8 mouse cellular contexts compared by ENCODE assay signal in genomic region chr8:94186542-94186941, GRCm38 (mm10). TPM values are rescaled to one million over a fixed set of nuclear protein-coding genes. Genes with fewer than 3 reads are reported as not detected.
DNase-seq lines count a peak whose midpoint lies in the region; ATAC-seq and TF ChIP-seq lines count a peak whose summit lies in the region.

No protein-coding gene starts in this region.

- H3K4me3 ChIP-seq in forebrain, embryonic 13.5 days = no peak overlapping the region
- H3K4me3 ChIP-seq in hindbrain, embryonic 11.5 days (ENCODE audit: low read depth, low read length) = no peak overlapping the region
- 0 out of 2 replicates have a peak overlapping the region, but pooled peaks have one; percentile 8 for H3K4me3 ChIP-seq in limb, embryonic 14.5 days (replicated peaks; ENCODE audit: low read length)
- no peak overlapping the region for H3K4me3 ChIP-seq in midbrain, embryonic 14.5 days (replicated peaks; ENCODE audit: low read depth, low read length)
- H3K4me3 ChIP-seq in stomach, embryonic 16.5 days (replicated peaks; ENCODE audit: low read length) = 0 out of 2 replicates have a peak overlapping the region, but pooled peaks have one; percentile 12

- no peaks in the 10 kb centered on the region for H3K9me3 ChIP-seq in forebrain, embryonic 13.5 days (replicated peaks)
- H3K9me3 ChIP-seq in hindbrain, embryonic 11.5 days (ENCODE audit: control insufficient read depth, low read length) = no peaks in the 10 kb centered on the region
- H3K9me3 ChIP-seq in limb, embryonic 14.5 days (ENCODE audit: control insufficient read depth, low read length) = no peaks in the 10 kb centered on the region
- no peaks in the 10 kb centered on the region for H3K9me3 ChIP-seq in midbrain, embryonic 14.5 days (ENCODE audit: control insufficient read depth, low read length)
- no peaks in the 10 kb centered on the region for H3K9me3 ChIP-seq in stomach, embryonic 16.5 days (replicated peaks; ENCODE audit: control insufficient read depth, low read length)

- 3% methylated on average over 17 of the region's 17 CpGs for WGBS in forebrain, embryonic 13.5 days
- 7% methylated on average over 17 of the region's 17 CpGs for WGBS in hindbrain, embryonic 11.5 days
- WGBS in limb, embryonic 14.5 days = 1% methylated on average over 15 of the region's 17 CpGs
- 6% methylated on average over 17 of the region's 17 CpGs for WGBS in midbrain, embryonic 14.5 days
- WGBS in stomach, embryonic 16.5 days = 5% methylated on average over 17 of the region's 17 CpGs

- peak; percentile 86 for DNase-seq in MN1 (ENCODE audit: low spot score)
- DNase-seq in hindbrain, embryonic 11.5 days (ENCODE audit: low spot score) = peak; percentile 68
- DNase-seq in limb, embryonic 14.5 days (ENCODE audit: low spot score) = peak; percentile 66
- DNase-seq in midbrain, embryonic 14.5 days = peak; percentile 75
- no peak for DNase-seq in layer of hippocampus, adult 9-11 months

- peak overlapping the region; percentile 41 for H3K4me2 ChIP-seq in forebrain, embryonic 13.5 days
- 0 out of 2 replicates have a peak overlapping the region, but pooled peaks have one; percentile 5 for H3K4me2 ChIP-seq in hindbrain, embryonic 11.5 days (replicated peaks; ENCODE audit: low read depth, low read length)
- H3K4me2 ChIP-seq in limb, embryonic 14.5 days (replicated peaks; ENCODE audit: low read depth, low read length, severe bottlenecking) = peak overlapping the region; percentile 25
- H3K4me2 ChIP-seq in midbrain, embryonic 14.5 days (ENCODE audit: low read length) = peak overlapping the region; percentile 35
- H3K4me2 ChIP-seq in stomach, embryonic 16.5 days (ENCODE audit: low read depth, low read length) = peak overlapping the region; percentile 42

- H3K27me3 ChIP-seq in forebrain, embryonic 13.5 days = peaks cover 60% of the 10 kb centered on the region
- H3K27me3 ChIP-seq in hindbrain, embryonic 11.5 days (ENCODE audit: control insufficient read depth, insufficient read depth, low read length) = peaks cover 57% of the 10 kb centered on the region
- peaks cover 47% of the 10 kb centered on the region for H3K27me3 ChIP-seq in limb, embryonic 14.5 days (ENCODE audit: control insufficient read depth, insufficient read depth, low read length)
- H3K27me3 ChIP-seq in midbrain, embryonic 14.5 days (ENCODE audit: control insufficient read depth, insufficient read depth, low read length) = peaks cover 53% of the 10 kb centered on the region
- no peaks in the 10 kb centered on the region; the same call in 1 of the 2 replicates for H3K27me3 ChIP-seq in stomach, embryonic 16.5 days (ENCODE audit: control insufficient read depth, insufficient read depth, low read length)

- no peak for TF ChIP-seq POLR2A in limb, embryonic 14.5 days (IDR thresholded peaks at IDR 0.05; ENCODE audit: borderline replicate concordance, extremely low read depth, insufficient read depth, insufficient read length)

- peak overlapping the region; percentile 21; the same call in 1 of the 2 replicates for H3K9ac ChIP-seq in forebrain, embryonic 13.5 days
- no peak overlapping the region for H3K9ac ChIP-seq in hindbrain, embryonic 11.5 days (ENCODE audit: low read depth, low read length)
- H3K9ac ChIP-seq in limb, embryonic 14.5 days (ENCODE audit: low read depth, low read length, severe bottlenecking) = no peak overlapping the region
- H3K9ac ChIP-seq in midbrain, embryonic 14.5 days (replicated peaks; ENCODE audit: low read length) = no peak overlapping the region
- H3K9ac ChIP-seq in stomach, embryonic 16.5 days (ENCODE audit: low read length) = peak overlapping the region; percentile 51

- peak; percentile 90 for ATAC-seq in cerebellum, adult (ENCODE audit: insufficient number of reproducible peaks, low FRiP score, low TSS enrichment)
- ATAC-seq in forebrain, embryonic 13.5 days = peak; percentile 39; the same call in 1 of the 2 replicates
- ATAC-seq in hindbrain, embryonic 11.5 days (ENCODE audit: low FRiP score) = peak; percentile 44
- peak; percentile 69 for ATAC-seq in limb, embryonic 14.5 days (ENCODE audit: low FRiP score, low read depth)
- 0 out of 2 replicates have a peak, but pooled peaks have one; percentile 34 for ATAC-seq in midbrain, embryonic 14.5 days (ENCODE audit: low FRiP score, low TSS enrichment)
- ATAC-seq in stomach, embryonic 16.5 days (ENCODE audit: insufficient read depth, low FRiP score) = peak; percentile 78

- no peak overlapping the region for H3K27ac ChIP-seq in forebrain, embryonic 13.5 days
- no peak overlapping the region for H3K27ac ChIP-seq in hindbrain, embryonic 11.5 days (ENCODE audit: low read depth, low read length)
- no peak overlapping the region for H3K27ac ChIP-seq in limb, embryonic 14.5 days (replicated peaks; ENCODE audit: low read depth, low read length)
- H3K27ac ChIP-seq in midbrain, embryonic 14.5 days (replicated peaks; ENCODE audit: low read depth, low read length) = no peak overlapping the region
- peak overlapping the region; percentile 80 for H3K27ac ChIP-seq in stomach, embryonic 16.5 days (ENCODE audit: low read length)

- H3K4me1 ChIP-seq in forebrain, embryonic 13.5 days = peaks cover 34% of the 10 kb centered on the region
- peaks cover 3% of the 10 kb centered on the region; the same call in 1 of the 2 replicates for H3K4me1 ChIP-seq in hindbrain, embryonic 11.5 days (replicated peaks; ENCODE audit: control insufficient read depth, insufficient read depth, low read length)
- peaks cover 20% of the 10 kb centered on the region for H3K4me1 ChIP-seq in limb, embryonic 14.5 days (ENCODE audit: control insufficient read depth, insufficient read depth, low read length)
- H3K4me1 ChIP-seq in midbrain, embryonic 14.5 days (ENCODE audit: control insufficient read depth, insufficient read depth, low read length) = 0 out of 2 replicates have a peak, but pooled peaks cover 4% of the 10 kb centered on the region
- peaks cover 37% of the 10 kb centered on the region for H3K4me1 ChIP-seq in stomach, embryonic 16.5 days (ENCODE audit: control insufficient read depth, insufficient read depth, low read length)

- no peaks in the 10 kb centered on the region for H3K36me3 ChIP-seq in forebrain, embryonic 13.5 days (ENCODE audit: poor library complexity, severe bottlenecking)
- no peaks in the 10 kb centered on the region for H3K36me3 ChIP-seq in hindbrain, embryonic 11.5 days (ENCODE audit: control insufficient read depth, insufficient read depth, low read length)
- H3K36me3 ChIP-seq in limb, embryonic 14.5 days (ENCODE audit: control insufficient read depth, insufficient read depth, low read length) = no peaks in the 10 kb centered on the region
- no peaks in the 10 kb centered on the region for H3K36me3 ChIP-seq in midbrain, embryonic 14.5 days (ENCODE audit: control insufficient read depth, insufficient read depth, low read length)
- H3K36me3 ChIP-seq in stomach, embryonic 16.5 days (ENCODE audit: control insufficient read depth, insufficient read depth, low read length) = no peaks in the 10 kb centered on the region

RNA-seq across cellular contexts. Expression of gene Mt1, which starts 7.7 kb away (rescaled TPM):
- 91.0 and 105 TPM in 2 replicates for polyA plus RNA-seq in forebrain, embryonic 13.5 days (2015; fragmentation: Nextera tagmentation; extraction: Ambion mirVana)
- 90.1 and 101 TPM in 2 replicates for polyA plus RNA-seq in hindbrain, embryonic 11.5 days (2014; fragmentation: Nextera tagmentation; extraction: Ambion mirVana)
- 91.7 and 100 TPM in 2 replicates for polyA plus RNA-seq in limb, embryonic 14.5 days (2012; rRNA removed)
- polyA plus RNA-seq in limb, embryonic 14.5 days (2014; fragmentation: Nextera tagmentation; extraction: Ambion mirVana) = 149 and 158 TPM in 2 replicates
- 34.9 and 38.4 TPM in 2 replicates for polyA plus RNA-seq in midbrain, embryonic 14.5 days (2014; fragmentation: Nextera tagmentation; extraction: Ambion mirVana)
- 1,904 and 1,931 TPM in 2 replicates for polyA plus RNA-seq in stomach, embryonic 16.5 days (2015; fragmentation: Nextera tagmentation; extraction: Ambion mirVana)

RNA-seq across cellular contexts. Expression of gene Mt2, which starts 14.1 kb away (rescaled TPM):
- 41.0 and 48.0 TPM in 2 replicates for polyA plus RNA-seq in forebrain, embryonic 13.5 days (2015; fragmentation: Nextera tagmentation; extraction: Ambion mirVana)
- 24.1 and 29.3 TPM in 2 replicates for polyA plus RNA-seq in hindbrain, embryonic 11.5 days (2014; fragmentation: Nextera tagmentation; extraction: Ambion mirVana)
- polyA plus RNA-seq in limb, embryonic 14.5 days (2012; rRNA removed) = 32.8 and 51.6 TPM in 2 replicates
- polyA plus RNA-seq in limb, embryonic 14.5 days (2014; fragmentation: Nextera tagmentation; extraction: Ambion mirVana) = 39.6 and 48.1 TPM in 2 replicates
- 7.9 and 9.3 TPM in 2 replicates for polyA plus RNA-seq in midbrain, embryonic 14.5 days (2014; fragmentation: Nextera tagmentation; extraction: Ambion mirVana)
- 524 and 598 TPM in 2 replicates for polyA plus RNA-seq in stomach, embryonic 16.5 days (2015; fragmentation: Nextera tagmentation; extraction: Ambion mirVana)

RNA-seq across cellular contexts. Expression of gene Nup93, which starts 27.8 kb away (rescaled TPM):
- 83.6 and 98.8 TPM in 2 replicates for polyA plus RNA-seq in forebrain, embryonic 13.5 days (2015; fragmentation: Nextera tagmentation; extraction: Ambion mirVana)
- 95.1 and 112 TPM in 2 replicates for polyA plus RNA-seq in hindbrain, embryonic 11.5 days (2014; fragmentation: Nextera tagmentation; extraction: Ambion mirVana)
- polyA plus RNA-seq in limb, embryonic 14.5 days (2012; rRNA removed) = 60.5 and 64.0 TPM in 2 replicates
- 72.3 and 79.9 TPM in 2 replicates for polyA plus RNA-seq in limb, embryonic 14.5 days (2014; fragmentation: Nextera tagmentation; extraction: Ambion mirVana)
- polyA plus RNA-seq in midbrain, embryonic 14.5 days (2014; fragmentation: Nextera tagmentation; extraction: Ambion mirVana) = 58.5 and 75.4 TPM in 2 replicates
- polyA plus RNA-seq in stomach, embryonic 16.5 days (2015; fragmentation: Nextera tagmentation; extraction: Ambion mirVana) = 64.9 and 68.5 TPM in 2 replicates

RNA-seq across cellular contexts. Expression of gene Mt3, which starts 34.1 kb away (rescaled TPM):
- 188 and 208 TPM in 2 replicates for polyA plus RNA-seq in forebrain, embryonic 13.5 days (2015; fragmentation: Nextera tagmentation; extraction: Ambion mirVana)
- 11.0 and 13.6 TPM in 2 replicates for polyA plus RNA-seq in hindbrain, embryonic 11.5 days (2014; fragmentation: Nextera tagmentation; extraction: Ambion mirVana)
- polyA plus RNA-seq in limb, embryonic 14.5 days (2012; rRNA removed) = 2.0 and 3.3 TPM in 2 replicates
- 2.8 and 3.8 TPM in 2 replicates for polyA plus RNA-seq in limb, embryonic 14.5 days (2014; fragmentation: Nextera tagmentation; extraction: Ambion mirVana)
- 137 and 212 TPM in 2 replicates for polyA plus RNA-seq in midbrain, embryonic 14.5 days (2014; fragmentation: Nextera tagmentation; extraction: Ambion mirVana)
- 3.7 and 3.8 TPM in 2 replicates for polyA plus RNA-seq in stomach, embryonic 16.5 days (2015; fragmentation: Nextera tagmentation; extraction: Ambion mirVana)

RNA-seq across cellular contexts. Expression of gene Mt4, which starts 49.5 kb away (rescaled TPM):
- not detected in 2 replicates for polyA plus RNA-seq in forebrain, embryonic 13.5 days (2015; fragmentation: Nextera tagmentation; extraction: Ambion mirVana)
- not detected in 2 replicates for polyA plus RNA-seq in hindbrain, embryonic 11.5 days (2014; fragmentation: Nextera tagmentation; extraction: Ambion mirVana)
- polyA plus RNA-seq in limb, embryonic 14.5 days (2012; rRNA removed) = not detected in 2 replicates
- polyA plus RNA-seq in limb, embryonic 14.5 days (2014; fragmentation: Nextera tagmentation; extraction: Ambion mirVana) = not detected in 2 replicates
- not detected in 2 replicates for polyA plus RNA-seq in midbrain, embryonic 14.5 days (2014; fragmentation: Nextera tagmentation; extraction: Ambion mirVana)
- 0.70 and 1.6 TPM in 2 replicates for polyA plus RNA-seq in stomach, embryonic 16.5 days (2015; fragmentation: Nextera tagmentation; extraction: Ambion mirVana)

Comparison
In these comparisons a context has a peak if more than half of its experiments do, and no peak if none do; other contexts are left out.
1. ATAC-seq: peak in every context shown above with its lines; median percentile 90 in cerebellum, adult; 78 in stomach, embryonic 16.5 days; 69 in limb, embryonic 14.5 days; 44 in hindbrain, embryonic 11.5 days; 39 in forebrain, embryonic 13.5 days; 34 in midbrain, embryonic 14.5 days.
2. H3K4me3 ChIP-seq: peak in limb, embryonic 14.5 days (single experiment) and stomach, embryonic 16.5 days (single experiment); none in forebrain, embryonic 13.5 days (single experiment), hindbrain, embryonic 11.5 days (single experiment) and midbrain, embryonic 14.5 days (single experiment).
3. H3K9ac ChIP-seq: peak in forebrain, embryonic 13.5 days (single experiment) and stomach, embryonic 16.5 days (single experiment); none in hindbrain, embryonic 11.5 days (single experiment), limb, embryonic 14.5 days (single experiment) and midbrain, embryonic 14.5 days (single experiment).
4. RNA of gene Mt1, which starts 7.7 kb away (polyA plus RNA-seq): 1,904 to 1,931 TPM in stomach, embryonic 16.5 days; 91.7 to 158 TPM in limb, embryonic 14.5 days, 90.1 to 101 TPM in hindbrain, embryonic 11.5 days, 91.0 to 105 TPM in forebrain, embryonic 13.5 days and 34.9 to 38.4 TPM in midbrain, embryonic 14.5 days; every median in the first group is over 10 times any median in the second.
5. Peak in every context shown above with its lines, with median percentiles within 50 percentile points of each other: H3K4me2 ChIP-seq.